Mouse (Mus musculus) CD4-positive helper T cell, adult 2 months (primary cell): Measurements from ENCODE around the gene Atp5e.

Experiments used
- DNase-seq: peaks from one replicate; pipeline ENCODE4 v3.0.0-alpha.2; 2012; ENCODE audit warnings: low read depth, missing footprints, low spot score

Atp5e gene

DNA sequence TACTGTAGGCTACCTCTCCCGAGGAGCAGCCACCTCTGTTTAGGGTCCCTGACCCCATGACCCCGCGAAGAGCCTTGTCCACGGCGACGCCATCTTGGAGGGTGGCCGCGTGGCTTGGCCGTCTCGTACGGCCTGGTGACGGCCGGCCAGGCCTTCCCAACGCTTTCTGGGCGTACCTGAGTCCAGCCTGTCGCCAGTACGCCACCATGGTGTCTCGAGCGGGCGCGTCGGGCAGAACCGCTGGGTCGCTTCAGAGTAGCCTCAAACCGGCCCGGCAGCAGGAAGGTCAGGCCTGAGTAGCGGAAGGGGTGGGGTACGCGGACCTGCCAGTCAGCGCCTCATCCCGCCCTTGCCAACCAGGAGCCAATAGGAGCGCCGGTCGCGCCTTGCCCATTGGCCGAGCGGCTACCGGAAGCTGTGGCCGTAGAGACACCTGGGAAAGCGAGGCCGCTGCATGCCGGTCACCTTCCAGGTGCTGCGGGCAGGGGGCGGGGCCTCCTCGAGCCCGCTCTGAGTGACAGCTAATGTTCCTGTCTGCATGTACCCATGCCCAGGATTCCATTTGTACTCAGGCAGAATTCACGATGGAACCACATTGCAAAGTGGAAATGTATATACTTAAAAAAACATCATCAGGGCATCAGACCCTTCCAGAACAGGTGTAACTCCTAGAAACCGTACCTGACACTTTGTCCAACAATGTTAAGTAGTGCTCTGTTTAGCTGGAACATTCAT is at the start of gene Atp5e:
Gene Atp5e, minus strand, starts transcription at position 317 of the 735 bp plus-strand sequence.
- peak; percentile 89 for DNase-seq

GRCm38 (mm10) chr2:174509825-174510224 is 45.9 kb upstream of the Atp5e start:
- no peak for DNase-seq

DNA sequence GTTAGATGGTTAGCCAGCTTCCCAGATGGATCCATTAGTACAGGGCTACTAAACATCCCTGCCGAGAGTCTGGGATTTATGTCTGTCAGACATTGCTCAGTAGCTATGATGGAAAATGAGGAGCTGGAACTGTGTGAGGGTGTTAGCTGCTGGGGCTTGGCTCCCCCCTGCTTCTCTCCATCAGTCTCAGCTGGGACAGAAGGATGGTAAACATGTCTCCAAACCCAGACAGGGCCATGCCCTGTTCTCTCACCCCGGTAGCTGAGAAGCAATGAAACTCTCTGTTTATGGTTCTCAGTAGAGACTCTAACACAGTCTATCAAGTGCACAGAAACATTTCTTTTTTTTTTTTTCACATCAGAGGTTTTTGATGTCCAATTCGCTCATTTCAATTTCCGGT is 44.1 kb upstream of the Atp5e start:
- DNase-seq = no peak

GRCm38 (mm10) chr2:174502831-174503460 is 39.0 kb upstream of the Atp5e start:
- no peak for DNase-seq

DNA sequence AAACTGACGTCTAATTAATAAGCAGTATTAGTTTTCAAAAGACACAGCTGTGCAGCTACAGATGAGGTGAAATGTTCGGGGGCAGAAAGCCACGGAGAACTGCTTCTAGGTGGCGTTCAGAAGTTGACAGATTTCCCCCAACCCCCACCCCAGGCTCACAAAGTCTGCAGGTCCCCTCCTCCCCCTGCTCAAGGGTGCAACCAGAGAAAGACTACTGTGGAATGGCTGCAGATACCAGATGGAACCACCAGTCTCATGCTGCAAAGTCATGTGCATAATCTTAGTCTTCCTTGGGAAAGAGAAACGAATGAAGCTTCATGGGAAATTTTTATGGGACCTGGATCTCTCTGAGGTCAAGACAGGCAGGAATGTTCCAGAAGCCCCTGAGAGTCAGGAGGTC is 38.4 kb upstream of the Atp5e start:
- DNase-seq = no peak

GRCm38 (mm10) chr2:174501517-174501916 is 37.6 kb upstream of the Atp5e start:
- no peak for DNase-seq

DNA sequence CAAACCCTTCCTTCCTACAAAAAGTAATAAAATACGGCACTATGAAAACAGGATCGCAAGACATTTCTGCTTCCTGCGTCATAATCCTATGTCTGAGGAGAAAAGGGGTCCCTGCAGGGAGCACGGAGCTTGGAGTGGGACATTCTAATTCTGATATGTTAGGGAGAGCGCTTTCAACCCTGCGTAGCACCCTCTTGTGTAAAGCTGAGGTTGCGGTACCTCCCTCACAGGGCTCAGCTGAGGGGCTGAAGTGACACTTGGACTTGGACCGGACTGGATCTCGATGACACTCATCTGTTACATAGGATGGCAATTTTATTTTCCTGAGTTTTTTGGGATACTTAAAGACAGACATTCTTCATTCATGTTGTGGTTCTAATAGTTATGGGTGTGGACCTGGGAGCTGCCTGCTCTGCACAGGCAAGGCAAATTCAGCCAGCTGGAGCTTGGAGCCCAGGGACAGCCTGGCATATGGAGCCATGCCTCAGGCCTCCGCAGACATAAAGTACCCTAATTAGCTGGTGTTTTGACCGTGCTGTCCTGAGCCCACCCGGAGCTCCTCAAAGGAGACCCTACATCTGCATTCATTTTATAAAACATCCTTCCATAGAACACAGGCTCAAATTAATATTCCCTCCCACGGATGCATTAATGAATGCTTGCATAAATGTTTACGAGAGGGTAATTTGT is 37.1 kb upstream of the Atp5e start:
- no peak for DNase-seq

- peak; percentile 65 for DNase-seq
Observed at GRCm38 (mm10) chr2:174492858-174493257, 29.0 kb upstream of the Atp5e start.

GRCm38 (mm10) chr2:174487005-174487404 is 23.1 kb upstream of the Atp5e start:
- no peak for DNase-seq

GRCm38 (mm10) chr2:174478746-174479145 is 14.8 kb upstream of the Atp5e start:
- DNase-seq = no peak

DNA sequence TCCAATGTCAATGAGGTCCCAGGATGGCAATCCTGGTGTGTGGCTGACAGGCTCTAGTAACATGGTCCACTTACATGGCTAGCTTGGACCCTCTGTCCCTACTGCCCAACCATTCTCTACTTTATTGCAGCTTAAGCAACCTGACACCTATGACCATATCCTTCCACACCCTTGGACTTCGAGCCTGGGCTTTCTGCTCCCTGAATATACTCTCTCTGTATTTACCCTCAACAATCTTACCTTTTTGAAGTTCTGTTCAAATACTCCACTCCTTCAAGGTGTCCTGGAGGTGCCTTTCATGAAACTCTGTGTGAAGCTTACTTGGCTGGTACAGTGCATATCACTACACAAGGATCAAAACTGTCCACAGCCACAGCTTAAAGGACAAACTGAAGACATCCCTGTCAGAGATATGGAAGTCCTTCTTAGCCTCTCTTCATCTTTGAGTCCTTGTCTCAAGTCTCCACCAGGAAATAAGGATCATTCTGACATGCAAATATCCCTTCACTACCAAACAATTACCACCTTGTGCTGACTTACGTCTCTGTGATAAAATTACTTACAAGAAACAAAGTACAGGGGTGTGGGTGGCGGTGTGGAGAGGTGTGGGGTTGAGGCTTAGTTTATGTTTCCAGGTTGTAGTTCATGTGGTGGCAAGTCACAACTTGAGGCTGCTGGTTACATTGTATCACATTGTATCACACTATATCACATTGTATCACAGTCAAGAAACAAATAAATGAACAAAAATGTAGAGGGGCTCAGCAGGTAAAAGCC is 13.8 kb upstream of the Atp5e start:
- no peak for DNase-seq

DNA sequence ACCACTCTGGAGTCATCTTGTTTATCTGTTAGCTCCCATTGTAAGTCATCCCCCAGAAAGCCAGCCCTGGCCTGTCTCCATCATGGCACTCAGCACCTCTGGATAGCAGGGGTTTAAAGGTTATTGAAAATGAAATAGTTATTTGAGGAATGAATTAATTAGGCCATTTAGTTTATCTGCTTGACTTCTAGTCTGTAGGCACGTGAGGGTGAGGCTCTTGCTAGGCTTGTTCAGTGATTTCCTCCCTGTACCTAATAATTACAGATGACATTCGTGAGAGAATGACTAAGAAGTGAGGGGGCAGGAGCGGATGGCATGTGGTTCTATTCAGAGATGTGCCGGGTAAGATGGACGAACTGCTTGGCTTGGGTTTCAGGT is 9.6 kb upstream of the Atp5e start:
- DNase-seq = no peak

DNA sequence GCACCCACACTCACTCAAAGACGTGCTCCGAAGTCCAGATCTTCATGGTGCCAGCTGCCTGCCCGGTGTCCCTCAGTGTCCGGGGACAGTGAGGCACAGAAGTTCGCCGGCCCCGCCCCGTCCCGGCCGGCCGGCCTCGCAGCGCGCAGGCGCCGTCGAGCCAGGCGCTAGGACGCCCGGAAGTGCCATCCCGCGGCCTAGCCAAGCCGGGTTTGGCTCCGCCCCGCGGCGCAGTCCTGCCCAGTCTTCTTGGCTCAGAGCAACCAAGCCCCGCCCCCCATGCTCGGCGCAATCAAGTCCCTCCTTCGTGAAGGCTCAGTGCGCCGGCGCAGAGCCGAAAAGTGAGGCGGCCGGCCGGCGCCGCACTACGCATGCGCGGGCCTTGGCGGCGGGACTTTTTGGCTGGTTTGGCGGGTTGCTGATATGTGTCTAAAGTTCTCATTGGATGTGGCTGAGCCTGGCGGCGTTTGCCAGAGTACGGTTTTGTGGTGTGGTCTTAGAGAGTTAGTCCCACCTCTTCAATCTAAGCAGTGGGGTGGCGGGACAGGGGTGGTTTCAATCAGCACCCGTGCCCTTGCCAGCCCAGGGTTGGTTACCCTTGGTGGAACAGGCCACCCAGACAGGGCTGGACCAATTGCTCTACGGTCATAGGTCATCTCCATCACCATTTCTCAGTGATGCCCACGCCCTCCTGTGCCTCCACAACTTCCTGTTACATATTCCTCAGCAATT is 9.1 kb upstream of the Atp5e start, which contains the start of gene Prelid3b:
Gene Prelid3b, minus strand, starts transcription at position 264 of the 732 bp plus-strand sequence.
- peak; percentile 99 for DNase-seq

- DNase-seq = no peak
Observed at GRCm38 (mm10) chr2:174472407-174472806, 8.5 kb upstream of the Atp5e start.

- DNase-seq = no peak
Observed at GRCm38 (mm10) chr2:174470786-174471405, 7.0 kb upstream of the Atp5e start.

DNA sequence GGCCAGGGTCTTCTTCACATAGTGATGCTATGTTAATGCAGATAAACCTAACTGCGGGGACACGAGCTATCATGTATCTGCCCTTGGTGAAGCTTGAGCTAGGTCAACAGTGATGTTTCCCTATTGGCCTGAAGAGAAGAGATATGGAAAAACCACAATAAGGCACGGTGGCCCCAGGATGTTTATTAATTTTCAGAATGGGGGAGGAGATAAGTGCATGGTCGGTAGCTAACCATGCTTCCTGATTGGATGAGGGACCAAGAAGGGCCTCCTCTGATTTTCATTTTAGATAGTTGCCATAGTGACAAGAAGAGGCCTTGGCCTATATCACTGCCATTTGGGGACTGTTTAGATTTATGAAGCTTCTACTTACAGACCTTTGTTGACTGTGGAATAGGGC is 6.4 kb upstream of the Atp5e start:
- peak; percentile 48 for DNase-seq

DNA sequence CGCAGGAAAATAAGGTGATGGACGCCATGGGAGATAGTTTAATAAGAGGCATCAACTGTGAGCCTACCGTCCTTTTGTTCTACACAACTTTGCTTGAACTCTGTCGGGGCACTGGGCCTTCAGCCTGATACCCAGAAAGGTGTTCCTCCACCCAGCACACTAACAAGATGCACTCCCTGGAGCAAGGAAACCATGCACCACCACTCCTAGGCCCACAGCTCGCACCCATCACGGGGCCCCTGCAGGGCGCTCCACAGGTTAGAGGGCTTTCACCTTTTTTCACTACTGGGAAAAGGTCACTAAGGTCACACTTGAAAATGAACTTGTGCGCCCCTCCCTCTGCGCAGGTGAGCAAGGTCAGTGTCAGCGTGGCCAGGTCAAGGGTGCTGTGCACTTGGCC is 535 bp downstream of the Atp5e start:
- no peak for DNase-seq

DNA sequence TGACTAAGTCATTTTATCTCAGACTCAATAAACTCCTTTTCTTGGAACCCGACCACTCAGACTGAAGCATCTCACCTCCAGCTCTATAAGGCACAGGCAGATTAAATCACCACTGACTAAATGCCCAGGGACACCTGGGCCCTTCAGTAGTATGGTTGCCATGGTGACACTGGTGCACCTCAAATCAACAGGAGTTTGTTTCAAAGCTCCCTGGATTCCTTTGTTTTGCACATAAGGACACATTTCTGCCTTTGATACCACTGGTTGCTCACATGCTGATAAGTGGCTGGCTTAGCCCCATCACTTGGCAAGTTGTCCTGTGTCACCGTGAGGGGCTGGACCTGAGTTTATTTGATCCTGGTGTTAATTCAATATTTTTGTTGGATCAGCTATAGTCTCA is 4.5 kb downstream of the Atp5e start:
- DNase-seq = no peak

- DNase-seq = no peak
Observed at GRCm38 (mm10) chr2:174453681-174454080, 10.2 kb downstream of the Atp5e start.

GRCm38 (mm10) chr2:174450353-174450752 is 13.6 kb downstream of the Atp5e start, which contains the start of gene Tubb1:
Gene Tubb1 (plus strand): TSS chr2:174450695.
- DNase-seq = no peak

DNA sequence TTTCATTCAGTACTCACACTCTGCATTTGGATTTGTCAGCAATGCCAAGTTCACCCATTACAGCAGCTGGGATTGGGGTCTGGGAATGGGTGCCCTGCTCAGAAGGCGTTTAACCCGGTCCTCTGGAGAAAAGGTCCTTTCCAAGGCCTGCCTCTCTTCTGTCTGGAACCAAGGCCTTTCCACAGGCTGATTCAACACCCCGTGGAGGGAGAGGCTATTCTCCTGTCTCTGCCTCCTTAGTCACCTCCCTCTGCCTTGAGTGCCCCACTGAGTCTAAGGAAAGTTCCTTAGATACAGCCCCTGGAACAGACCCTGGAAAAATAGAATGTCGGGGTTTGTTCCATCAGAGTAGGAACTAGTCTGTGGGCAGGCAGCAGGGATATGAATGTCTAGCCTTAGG is 15.5 kb downstream of the Atp5e start:
- DNase-seq = no peak
